Comparison of ENCODE assay signal across 22 mouse cellular contexts in the genomic region with DNA sequence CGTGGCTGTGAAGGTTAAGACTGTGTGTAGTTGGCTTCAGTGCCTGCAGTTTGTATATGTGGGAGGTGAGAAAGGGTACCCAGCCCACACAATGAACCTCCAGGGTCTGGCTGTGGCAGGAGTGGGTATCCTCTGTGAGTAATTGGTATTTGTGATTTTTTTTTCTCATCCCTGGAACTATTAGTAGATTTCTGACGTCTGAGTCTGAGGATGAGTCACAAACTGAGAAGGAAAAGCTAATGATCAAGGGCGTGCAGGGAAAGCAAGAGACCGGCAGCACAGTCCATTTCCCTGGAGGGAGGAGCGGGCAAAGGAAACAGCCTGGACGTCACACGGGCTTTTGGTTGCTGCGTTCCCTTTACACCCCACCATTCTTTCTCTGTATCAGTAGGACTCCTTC. TPM values are rescaled to one million over a fixed set of nuclear protein-coding genes. Genes with fewer than 3 reads are reported as not detected.
DNase-seq lines count a peak whose midpoint lies in the region; TF ChIP-seq lines count a peak whose summit lies in the region.
"Had no signal": no experiment of that assay in that cellular context is flagged by ENCODE, and none has a peak within 500 bp of the region (broad histone marks: within the 10 kb centered on the region; RNA-seq: fewer than 3 reads in every experiment).

No protein-coding gene starts in this region.

- peak overlapping the region; percentile 76 for H3K27ac ChIP-seq in left cerebral cortex, adult 2 months
- H3K27ac ChIP-seq: forebrain, embryonic 13.5 days; heart, embryonic 15.5 days; hindbrain, embryonic 13.5 days; midbrain, embryonic 12.5 days; stomach, embryonic 15.5 days had no signal

- TF ChIP-seq CTCF in left cerebral cortex, adult 2 months (IDR thresholded peaks at IDR 0.05) = no peak

- DNase-seq in adrenal gland, adult (ENCODE audit: inconsistent age in 2 of 2, low spot score in 1 of 2) = peak; percentile 63 to 86
- no peak for DNase-seq in adrenal gland, postnatal 4 days (ENCODE audit: low spot score in 2 of 2)
- DNase-seq in left cerebral cortex, adult 2 months (ENCODE audit: extremely low spot score in 1 of 2, low spot score in 2 of 2) = no peak
- DNase-seq in left cerebral cortex, adult 8-10 months (ENCODE audit: low spot score in 2 of 2) = no peak
- DNase-seq in adrenal gland, postnatal 14 days = peak; percentile 64
- DNase-seq in skeletal muscle tissue, adult 2 months (ENCODE audit: low read depth, low spot score) = peak; percentile 18
- no peak for DNase-seq in frontal cortex, postnatal 25 days (ENCODE audit: low spot score in 2 of 2)
- DNase-seq: gastrocnemius, postnatal 25 days; heart, postnatal 36 days; lung, adult 2 months; retina, postnatal 1 day; right cerebral cortex, postnatal 4 days; thymus, adult 18-20 months; thymus, postnatal 36 days had no signal

- H3K4me3 ChIP-seq in left cerebral cortex, adult 2 months = no peak overlapping the region
- H3K4me3 ChIP-seq: forebrain, embryonic 13.5 days; heart, embryonic 15.5 days; hindbrain, embryonic 13.5 days; midbrain, embryonic 12.5 days; stomach, embryonic 15.5 days had no signal

- intact Hi-C loops in left cerebral cortex, adult 2 months (cut with DNase I) = no loop called here

RNA-seq across cellular contexts. Expression of gene Ildr2, which starts 43.0 kb away (rescaled TPM):
- 1 to 10 TPM; 3.9 to 7.8 TPM for total RNA-seq in adrenal gland, postnatal 4 days (2021)
- total RNA-seq in left cerebral cortex, adult 2 months (2021) = 100 to 1,000 TPM; 111 to 119 TPM
- 10 to 100 TPM; 82.4 to 90.9 (median 86.5) TPM for total RNA-seq in left cerebral cortex, adult 8-10 months (2022)
- total RNA-seq in adrenal gland, postnatal 14 days (2021) = 3.3 and 4.5 TPM in 2 replicates
- total RNA-seq: megakaryocyte, adult 5-6 weeks had no signal

RNA-seq across cellular contexts. Expression of gene Mael, which starts 58.4 kb away (rescaled TPM):
- total RNA-seq in adrenal gland, postnatal 4 days (2021) = not detected
- total RNA-seq in left cerebral cortex, adult 2 months (2021) = not detected
- not detected for total RNA-seq in left cerebral cortex, adult 8-10 months (2022)
- not detected in 2 replicates for total RNA-seq in adrenal gland, postnatal 14 days (2021)
- total RNA-seq: gastrocnemius, postnatal 25 days; heart, postnatal 36 days; liver, adult 2 months; megakaryocyte, adult 5-6 weeks; monocyte, adult 5-6 weeks had no signal

Comparison
In these comparisons a context has a peak if more than half of its experiments do, and no peak if none do; other contexts are left out.
1. DNase-seq: peak in adrenal gland, adult (2 of 2), adrenal gland, postnatal 14 days (single experiment) and skeletal muscle tissue, adult 2 months (single experiment); none in adrenal gland, postnatal 4 days (0 of 2), left cerebral cortex, adult 2 months (0 of 2), left cerebral cortex, adult 8-10 months (0 of 2) and frontal cortex, postnatal 25 days (0 of 2).
2. RNA of gene Ildr2, which starts 43.0 kb away (total RNA-seq): 111 to 119 TPM in left cerebral cortex, adult 2 months and 82.4 to 90.9 TPM in left cerebral cortex, adult 8-10 months; 3.9 to 7.8 TPM in adrenal gland, postnatal 4 days and 3.3 to 4.5 TPM in adrenal gland, postnatal 14 days; every median in the first group is over 4 times any median in the second.